Mouse (Mus musculus) gastrocnemius, adult 8-10 months (tissue): ENCODE data around the gene Stk39. TPM values are rescaled to one million over a fixed set of nuclear protein-coding genes. Genes with fewer than 3 reads are reported as not detected.

Source experiments
- total RNA-seq, 4 experiments: library from RNA; stranded (reverse); gene quantifications; 2 replicates each; pipeline ENCODE4 v1.2.4; 2022

Stk39 gene
- total RNA-seq, 4 experiments from 2014 or later = 1.3 to 2.4 (median 2.1) TPM

Other genes with a start within 250 kb of the Stk39 start
- gene 4933409G03Rik, start 110.1 kb upstream of the Stk39 start, total RNA-seq = not detected
- not detected for gene 4932414N04Rik, start 184.2 kb upstream of the Stk39 start, total RNA-seq